Mouse (Mus musculus) testis, adult 2 months (tissue): ENCODE measurements around the gene Ptcd3.

Experiments
- CTCF ChIP-seq: fragments of 200-500 bp; IDR thresholded peaks from 2 replicates; pipeline ENCODE4 v1.5.1; 2012; ENCODE audit warnings: low read depth, mild to moderate bottlenecking, inconsistent platforms, low read length, moderate library complexity; ENCODE audit not compliant: control insufficient read depth, insufficient read depth, insufficient replicate concordance
- POLR2A ChIP-seq: fragments of 200-500 bp; IDR thresholded peaks from 2 replicates; pipeline ENCODE4 v1.6.1; 2012; ENCODE audit warnings: low read depth, mild to moderate bottlenecking, inconsistent platforms, low read length, moderate library complexity; ENCODE audit not compliant: control insufficient read depth

DNA sequence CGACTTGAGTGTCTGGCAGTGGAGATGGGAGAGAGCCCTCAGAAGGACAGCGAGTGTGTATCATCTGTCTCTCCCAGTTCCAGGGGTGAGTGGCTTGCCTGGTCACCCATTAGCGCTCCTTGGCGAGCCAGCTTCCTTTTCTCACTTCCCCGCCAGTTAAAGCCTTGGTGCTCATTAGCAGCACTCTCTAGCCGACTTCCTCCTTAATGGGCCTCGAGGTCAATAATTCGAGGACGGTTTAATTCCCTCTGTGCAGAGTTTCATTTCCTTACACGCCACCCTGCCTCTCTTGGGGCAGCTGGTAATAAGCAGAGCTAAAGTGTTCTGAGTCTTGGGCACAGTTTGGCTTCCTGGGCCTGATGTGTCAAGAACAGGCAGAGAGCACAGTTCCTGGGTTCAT is 21.5 kb upstream of the Ptcd3 start:
- TF ChIP-seq POLR2A (no peak), CTCF (no peak)
